ENCODE assay signal across 8 mouse cellular contexts in genomic region chr8:70233606-70234005, GRCm38 (mm10). TPM values are rescaled to one million over a fixed set of nuclear protein-coding genes. Genes with fewer than 3 reads are reported as not detected.
DNase-seq lines count a peak whose midpoint lies in the region; ATAC-seq and TF ChIP-seq lines count a peak whose summit lies in the region.

No protein-coding gene starts in this region.

- intact Hi-C loops in heart, postnatal 10 days (cut with DNase I), result no loop called here

- peak overlapping the region; percentile 81 for H3K9ac ChIP-seq in liver, embryonic 12.5 days

- H3K27ac ChIP-seq in heart, embryonic 10.5 days, result peak overlapping the region; percentile 91; the same call in 1 of the 2 replicates
- no peak overlapping the region for H3K27ac ChIP-seq in thymus, adult 2 months (ENCODE audit: control insufficient read depth, insufficient read depth, low read length)
- peak overlapping the region; percentile 95 for H3K27ac ChIP-seq in liver, embryonic 12.5 days

- no peak for DNase-seq in heart, embryonic 10.5 days (ENCODE audit: low spot score)
- DNase-seq in heart, postnatal 10 days, result no peak
- DNase-seq in thymus, adult 2 months, result no peak
- no peak for DNase-seq in thymus, postnatal 4 days
- no peak for DNase-seq in urinary bladder, postnatal 10 days (ENCODE audit: low spot score)
- no peak for DNase-seq in thymus, postnatal 14 days
- DNase-seq in cerebellum, postnatal 14 days, result no peak

- 5% methylated on average over 13 of the region's 13 CpGs for WGBS in heart, embryonic 10.5 days
- 8% methylated on average over 13 of the region's 13 CpGs for WGBS in thymus, adult 2 months
- WGBS in liver, embryonic 12.5 days (ENCODE audit: insufficient replicate concordance), result 5% methylated on average over 13 of the region's 13 CpGs

- H3K4me2 ChIP-seq in liver, embryonic 12.5 days, result peak overlapping the region; percentile 94

- TF ChIP-seq POLR2A in thymus, adult 2 months (IDR thresholded peaks at IDR 0.05; ENCODE audit: control insufficient read depth, extremely low read depth, insufficient read depth, low read length, poor library complexity), result no peak

- H3K27me3 ChIP-seq in heart, embryonic 10.5 days (ENCODE audit: insufficient read depth, poor library complexity, severe bottlenecking), result no peaks in the 10 kb centered on the region
- H3K27me3 ChIP-seq in thymus, adult 2 months (ENCODE audit: control insufficient read depth, insufficient read depth, low read length), result no peaks in the 10 kb centered on the region
- no peaks in the 10 kb centered on the region for H3K27me3 ChIP-seq in liver, embryonic 12.5 days (replicated peaks)

- H3K4me3 ChIP-seq in heart, embryonic 10.5 days, result peak overlapping the region; percentile 81
- peak overlapping the region; percentile 82 for H3K4me3 ChIP-seq in thymus, adult 2 months (ENCODE audit: control insufficient read depth, insufficient read depth, low read length)
- peak overlapping the region; percentile 69 for H3K4me3 ChIP-seq in liver, embryonic 12.5 days

- no peaks in the 10 kb centered on the region for H3K9me3 ChIP-seq in heart, embryonic 10.5 days
- H3K9me3 ChIP-seq in liver, embryonic 12.5 days (replicated peaks), result no peaks in the 10 kb centered on the region

- no peak for TF ChIP-seq CTCF in thymus, adult 2 months (IDR thresholded peaks at IDR 0.05; ENCODE audit: borderline replicate concordance, control insufficient read depth, extremely low read depth, insufficient read depth, low read length, poor library complexity)

- H3K4me1 ChIP-seq in heart, embryonic 10.5 days, result peaks cover 20% of the 10 kb centered on the region
- H3K4me1 ChIP-seq in thymus, adult 2 months (replicated peaks; ENCODE audit: control insufficient read depth, insufficient read depth, low read length), result peaks cover 5% of the 10 kb centered on the region
- H3K4me1 ChIP-seq in liver, embryonic 12.5 days, result peaks cover 52% of the 10 kb centered on the region

- H3K36me3 ChIP-seq in heart, embryonic 10.5 days, result peaks cover 48% of the 10 kb centered on the region
- H3K36me3 ChIP-seq in thymus, adult 2 months (ENCODE audit: control insufficient read depth, insufficient read depth, low read length), result peaks cover 17% of the 10 kb centered on the region
- peaks cover 54% of the 10 kb centered on the region for H3K36me3 ChIP-seq in liver, embryonic 12.5 days

- ATAC-seq in liver, embryonic 12.5 days, result no peak

RNA-seq across cellular contexts. Expression of gene Sugp2, which starts 0.4 kb away (rescaled TPM):
- 34.7 and 34.8 TPM in 2 replicates for polyA plus RNA-seq in heart, embryonic 10.5 days (2016; fragmentation: Nextera tagmentation; extraction: Ambion mirVana)
- 10 to 100 TPM; 42.9 to 47.8 TPM for total RNA-seq in heart, postnatal 10 days (2021)
- 98.2 and 103 TPM in 2 replicates for polyA plus RNA-seq in thymus, adult 2 months (2012; rRNA removed)
- polyA plus RNA-seq in liver, embryonic 12.5 days (2016; fragmentation: Nextera tagmentation; extraction: Ambion mirVana), result 24.4 and 24.7 TPM in 2 replicates

RNA-seq across cellular contexts. Expression of gene Armc6, which starts 0.7 kb away (rescaled TPM):
- polyA plus RNA-seq in heart, embryonic 10.5 days (2016; fragmentation: Nextera tagmentation; extraction: Ambion mirVana), result 29.5 and 31.6 TPM in 2 replicates
- 1 to 10 TPM; 8.9 to 9.2 TPM for total RNA-seq in heart, postnatal 10 days (2021)
- 24.3 and 25.4 TPM in 2 replicates for polyA plus RNA-seq in thymus, adult 2 months (2012; rRNA removed)
- polyA plus RNA-seq in liver, embryonic 12.5 days (2016; fragmentation: Nextera tagmentation; extraction: Ambion mirVana), result 23.9 and 24.8 TPM in 2 replicates

RNA-seq across cellular contexts. Expression of gene Slc25a42, which starts 21.5 kb away (rescaled TPM):
- polyA plus RNA-seq in heart, embryonic 10.5 days (2016; fragmentation: Nextera tagmentation; extraction: Ambion mirVana), result 5.8 and 9.5 TPM in 2 replicates
- 10 to 100 TPM; 43.0 to 48.6 TPM for total RNA-seq in heart, postnatal 10 days (2021)
- 59.1 and 66.6 TPM in 2 replicates for polyA plus RNA-seq in thymus, adult 2 months (2012; rRNA removed)
- 6.6 and 8.5 TPM in 2 replicates for polyA plus RNA-seq in liver, embryonic 12.5 days (2016; fragmentation: Nextera tagmentation; extraction: Ambion mirVana)

RNA-seq across cellular contexts. Expression of gene Homer3, which starts 49.0 kb away (rescaled TPM):
- polyA plus RNA-seq in heart, embryonic 10.5 days (2016; fragmentation: Nextera tagmentation; extraction: Ambion mirVana), result 42.7 and 80.5 TPM in 2 replicates
- 10 to 100 TPM; 25.6 to 28.2 TPM for total RNA-seq in heart, postnatal 10 days (2021)
- 60.6 and 67.6 TPM in 2 replicates for polyA plus RNA-seq in thymus, adult 2 months (2012; rRNA removed)
- polyA plus RNA-seq in liver, embryonic 12.5 days (2016; fragmentation: Nextera tagmentation; extraction: Ambion mirVana), result 19.6 and 21.4 TPM in 2 replicates
